Mouse (Mus musculus) kidney, adult 18-20 months (tissue): Measurements from ENCODE around the gene Trio.
"Not testable (repeated sequence)": the region's sequence is repeated elsewhere in the genome, so short reads cannot be mapped to it uniquely, and the experiment has no call there.

Source experiments
- DNase-seq: peaks from one replicate; pipeline ENCODE4 v3.0.0; 2021

The Trio gene

GRCm38 (mm10) chr15:27759890-27760289, 265.8 kb downstream of the Trio start:
- no peak for DNase-seq

DNA sequence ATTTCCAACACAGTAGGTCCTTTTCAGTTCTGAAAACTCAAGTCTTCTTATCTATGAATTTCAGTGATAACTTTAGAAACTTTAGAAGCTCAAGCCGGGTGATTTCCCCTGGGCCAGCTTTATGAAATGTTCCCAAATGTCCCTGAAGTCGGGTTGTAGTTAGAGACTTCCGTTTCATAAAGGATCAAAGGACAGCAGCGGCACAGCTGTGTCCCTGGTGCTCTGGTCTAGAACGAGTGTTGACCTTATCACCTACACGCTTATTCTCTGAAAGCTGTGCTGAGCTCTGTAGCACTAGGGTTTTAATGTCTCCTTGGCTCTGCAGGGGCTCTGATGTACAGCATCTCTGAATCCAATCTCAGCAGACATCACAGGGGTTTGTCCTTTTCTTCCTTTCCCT, 267.0 kb downstream of the Trio start:
- DNase-seq = no peak

DNA sequence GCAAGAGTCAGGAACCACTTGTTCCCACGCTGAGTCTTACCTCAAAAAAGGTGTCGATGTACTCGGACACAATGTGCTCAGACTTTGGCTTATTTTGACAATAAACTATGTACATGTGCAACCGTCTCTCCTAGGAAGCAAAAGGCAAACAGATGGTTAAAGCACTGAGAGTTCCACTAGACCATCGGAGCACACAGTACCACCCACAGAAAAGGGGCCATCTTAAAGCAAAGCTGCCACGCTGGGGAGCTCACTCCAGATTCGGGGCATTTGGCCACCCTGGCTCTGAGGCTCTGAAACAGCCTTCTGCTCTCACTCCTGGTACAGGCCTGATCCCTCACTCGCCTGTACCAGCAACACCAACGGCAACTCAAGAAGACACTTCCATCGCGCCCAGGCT, 269.2 kb downstream of the Trio start:
- no peak for DNase-seq

DNA sequence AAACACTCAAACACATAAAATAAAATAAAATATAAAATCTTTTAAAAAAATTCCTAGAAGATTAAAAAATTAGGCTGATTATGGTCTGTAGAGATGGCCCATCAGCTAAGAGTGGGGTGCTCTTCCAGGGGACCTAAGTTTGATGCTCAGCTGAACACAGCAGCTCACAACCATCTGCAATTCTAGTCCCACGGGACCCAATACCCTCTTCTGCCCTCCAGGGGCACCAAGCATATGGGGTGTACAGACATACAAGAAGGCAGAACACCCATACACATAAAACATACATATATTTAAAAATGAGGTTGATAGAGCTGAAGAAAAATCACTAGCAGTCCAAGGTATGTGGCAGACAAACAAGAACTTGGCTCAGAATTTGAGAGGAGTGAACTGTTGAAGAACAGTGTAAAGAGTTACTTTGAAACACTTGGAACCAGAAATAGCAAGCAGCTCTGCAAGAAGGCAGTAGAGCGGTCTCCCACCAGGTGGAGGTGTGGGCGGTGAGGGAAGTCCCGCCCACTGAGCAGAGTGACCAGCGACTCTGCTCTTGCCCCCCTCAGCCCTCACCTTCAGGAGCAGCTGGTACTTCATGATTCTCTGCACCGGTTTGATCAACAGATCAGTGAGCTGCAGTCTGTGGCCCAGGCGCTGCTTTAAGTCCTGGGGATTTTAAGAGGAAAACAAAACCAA, 270.9 kb downstream of the Trio start:
- DNase-seq = no peak

DNA sequence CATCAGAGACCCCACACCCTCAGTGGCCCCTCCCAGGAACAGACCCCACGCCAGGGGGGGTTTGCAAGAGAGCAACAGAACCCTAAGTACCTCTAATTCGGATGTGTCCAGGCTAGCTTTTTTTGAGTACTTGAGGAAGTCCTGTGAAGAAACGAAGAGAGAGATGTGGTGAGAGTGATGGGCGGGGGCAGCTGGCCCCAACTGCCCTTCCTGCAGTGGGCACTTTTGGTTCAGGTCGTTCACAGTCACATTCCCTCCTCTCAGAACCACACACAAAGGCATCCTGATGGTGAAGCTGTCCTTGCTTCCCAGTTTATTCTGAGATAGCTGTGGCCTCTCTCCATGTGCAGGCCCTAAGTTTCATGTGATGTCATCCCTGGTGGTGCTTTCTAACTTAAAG, 271.7 kb downstream of the Trio start:
- DNase-seq = no peak

- DNase-seq = peak; percentile 42
Observed at GRCm38 (mm10) chr15:27752677-27753342, 272.8 kb downstream of the Trio start.

GRCm38 (mm10) chr15:27751612-27752405, 273.8 kb downstream of the Trio start:
- DNase-seq = peak; percentile 68

GRCm38 (mm10) chr15:27748739-27749138, 276.9 kb downstream of the Trio start:
- peak; percentile 36 for DNase-seq

DNA sequence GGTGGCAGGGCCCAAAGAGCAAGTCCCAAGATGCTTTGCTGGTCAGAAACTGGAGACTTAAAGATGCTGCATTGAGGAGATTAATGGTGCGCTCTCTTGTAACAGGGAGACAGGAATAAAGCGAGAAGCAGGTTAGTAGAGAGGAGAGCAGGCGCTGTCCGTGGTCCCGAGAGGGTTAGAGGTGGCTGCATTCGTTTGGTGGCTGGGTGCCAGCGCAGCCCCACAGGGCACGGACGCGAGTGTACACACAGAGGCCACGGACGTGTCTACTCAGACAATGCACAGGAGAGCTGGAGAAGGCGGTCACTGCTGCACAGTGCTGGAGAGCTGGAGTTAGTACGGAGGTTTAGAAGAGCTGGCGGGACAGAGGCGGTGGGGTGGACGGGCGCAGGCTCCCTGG, 278.1 kb downstream of the Trio start:
- no peak for DNase-seq

DNA sequence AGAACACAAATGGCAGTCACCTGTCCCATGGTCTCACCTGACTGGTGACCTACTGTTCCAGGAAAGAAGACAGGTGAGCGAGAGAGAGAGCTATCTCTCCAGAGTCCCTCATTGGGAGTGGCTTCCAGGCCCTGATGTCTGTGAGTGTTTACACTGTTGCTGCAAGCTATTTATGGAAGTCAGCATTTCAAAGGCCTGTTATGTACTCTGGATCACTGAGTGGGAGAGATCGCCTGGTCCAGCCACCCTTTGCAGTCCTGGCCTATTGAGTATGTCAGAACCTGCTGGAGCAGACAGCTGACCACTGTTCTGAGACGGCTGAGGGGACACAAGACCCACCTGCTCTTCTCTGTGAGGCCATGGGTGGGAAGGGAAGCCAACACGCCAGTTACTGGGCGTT, 280.7 kb downstream of the Trio start:
- no peak for DNase-seq

GRCm38 (mm10) chr15:27740080-27740479, 285.6 kb downstream of the Trio start:
- DNase-seq = no peak

DNA sequence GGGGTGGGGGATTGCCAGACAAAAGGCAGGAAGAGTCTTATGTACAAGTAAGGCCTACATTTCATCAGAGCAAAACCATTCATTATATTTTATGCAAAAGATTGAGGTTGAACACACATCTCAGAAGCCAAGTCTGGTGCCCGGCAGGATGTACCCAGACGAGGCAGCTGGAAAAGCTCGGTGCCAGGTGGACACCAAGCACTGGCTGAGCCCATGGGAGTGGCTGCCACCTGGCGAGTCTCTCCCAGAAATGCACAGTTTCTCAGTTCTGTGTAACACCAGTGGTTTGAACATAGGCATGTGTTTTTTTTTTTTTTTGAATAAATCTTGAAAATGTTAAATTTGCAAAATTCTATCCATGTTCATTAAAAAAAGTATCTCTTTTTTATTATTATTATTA, 293.8 kb downstream of the Trio start:
- DNase-seq = no peak

- no peak for DNase-seq
Observed at GRCm38 (mm10) chr15:27726228-27726627, 299.4 kb downstream of the Trio start.

GRCm38 (mm10) chr15:27724796-27725680, 300.6 kb downstream of the Trio start:
- no peak for DNase-seq

- DNase-seq = no peak
Observed at GRCm38 (mm10) chr15:27724298-27724697, 301.4 kb downstream of the Trio start.

DNA sequence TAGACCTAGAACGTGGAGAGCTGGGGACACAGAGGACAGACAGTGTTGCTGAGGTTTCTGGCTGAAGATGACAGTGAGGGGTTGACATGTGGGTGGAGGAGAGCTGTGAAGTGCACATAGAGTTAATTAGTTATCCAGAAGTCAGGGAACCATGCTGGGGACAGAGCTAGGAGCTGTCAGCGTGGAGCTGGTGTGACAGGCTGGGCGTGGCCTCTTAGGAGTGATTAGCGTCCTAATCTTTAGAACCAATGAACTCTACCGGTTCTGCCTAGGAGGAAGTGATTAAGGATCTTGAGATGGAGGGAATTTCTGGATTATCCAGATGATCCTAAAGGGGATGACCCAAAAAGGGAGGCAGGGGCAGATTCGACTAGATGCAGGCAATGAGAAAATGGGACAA, 301.9 kb downstream of the Trio start:
- no peak for DNase-seq

- DNase-seq = not testable (repeated sequence)
Observed at GRCm38 (mm10) chr15:27720297-27720696, 305.4 kb downstream of the Trio start.

GRCm38 (mm10) chr15:27718668-27719067, 307.0 kb downstream of the Trio start:
- no peak for DNase-seq

- DNase-seq = peak; percentile 19
Observed at GRCm38 (mm10) chr15:27715331-27715730, 310.3 kb downstream of the Trio start.

DNA sequence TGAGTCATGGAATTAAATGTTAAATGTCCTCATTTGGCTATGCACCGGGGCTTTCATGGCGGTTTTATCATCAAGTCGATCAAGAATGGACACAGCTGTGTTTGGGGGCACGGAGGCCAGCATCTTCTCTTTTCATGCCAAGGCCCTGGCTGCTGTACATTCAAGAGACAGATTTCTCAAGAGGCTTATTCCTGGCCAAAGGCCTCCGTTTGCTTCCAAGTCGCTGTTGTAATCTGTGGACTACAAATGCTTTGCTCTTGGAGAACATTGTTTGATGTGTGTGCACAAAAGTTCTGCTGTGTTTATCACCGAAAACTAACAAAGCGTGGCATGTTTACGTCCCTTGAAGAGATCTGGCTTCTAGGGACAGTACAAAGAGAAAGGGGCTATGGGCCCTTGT, 314.9 kb downstream of the Trio start:
- DNase-seq = no peak

DNA sequence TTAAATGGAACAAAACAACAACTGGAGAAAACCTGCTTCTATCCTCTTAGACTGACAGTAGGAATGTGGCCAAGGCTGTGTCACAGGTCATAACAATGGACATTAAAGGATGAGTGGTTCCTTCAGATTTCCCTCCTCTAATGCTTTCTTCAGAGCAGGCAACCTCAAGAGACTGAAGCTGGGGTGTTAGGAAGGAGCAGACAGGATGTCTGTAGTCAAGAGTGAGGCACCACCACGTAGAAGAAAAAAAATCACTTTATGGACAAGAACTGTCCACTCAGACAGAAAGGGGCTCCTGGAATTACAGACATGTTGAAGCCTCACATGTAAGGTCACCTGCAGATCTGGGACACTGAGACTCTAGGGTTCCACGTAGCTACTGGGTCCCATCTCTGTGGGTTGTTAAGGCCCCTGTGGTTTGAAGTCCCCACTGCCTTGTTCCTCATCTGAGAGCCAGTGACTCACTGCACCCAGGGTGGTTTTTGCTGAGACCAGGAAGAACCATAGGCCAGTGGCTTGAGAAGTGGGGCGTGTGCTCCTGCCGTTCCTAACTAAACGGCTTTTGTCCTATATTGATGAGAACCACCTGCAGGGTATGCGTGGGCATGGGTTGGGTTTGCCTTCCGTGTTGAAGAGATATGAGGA, 316.6 kb downstream of the Trio start:
- DNase-seq = no peak

DNA sequence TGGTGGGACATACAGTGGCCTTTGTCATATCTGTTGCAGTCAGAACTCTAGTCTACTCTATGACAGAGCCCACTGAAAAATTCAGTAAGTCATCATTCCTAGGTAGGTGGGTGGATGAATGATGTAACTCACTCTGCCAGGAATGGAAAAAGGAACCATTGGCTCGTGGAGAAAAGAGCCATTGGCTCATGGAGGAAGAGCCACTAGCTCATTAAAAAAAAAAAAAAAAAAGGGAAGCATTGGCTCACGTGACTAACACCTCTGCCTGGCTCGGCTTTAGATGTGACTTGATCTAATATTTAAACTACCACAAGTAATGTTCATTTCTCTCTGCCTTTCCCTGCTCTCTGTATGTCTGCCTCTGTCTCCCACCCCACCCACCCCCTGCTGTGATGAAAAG, 317.1 kb downstream of the Trio start:
- DNase-seq = no peak

DNA sequence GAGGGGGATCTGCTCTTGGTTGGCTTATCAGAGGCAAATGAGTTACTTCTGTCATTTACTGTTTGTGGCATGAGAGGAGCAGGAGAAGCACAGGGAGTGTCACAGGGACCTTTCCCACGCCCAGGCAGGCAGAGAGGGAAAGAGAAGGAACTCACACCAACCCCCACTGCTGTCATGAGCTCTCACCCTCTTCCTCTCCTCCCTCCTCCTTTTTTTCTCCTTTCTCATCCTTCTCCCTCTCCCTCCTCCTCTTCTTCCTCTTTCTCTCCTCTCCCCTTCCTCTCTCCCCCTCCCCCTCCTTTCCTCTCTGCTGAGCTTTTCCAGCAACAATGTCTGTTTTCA, 322.7 kb downstream of the Trio start:
- DNase-seq = no peak
